Mouse (Mus musculus): ENCODE measurements around the gene Slc25a28.

The Slc25a28 gene

GRCm38 (mm10) chr19:43630466-43631251 is 44.0 kb downstream of the Slc25a28 start:
- DNase-seq: peak; percentile 67

GRCm38 (mm10) chr19:43629088-43629487 is 45.6 kb downstream of the Slc25a28 start:
- DNase-seq: no peak

GRCm38 (mm10) chr19:43627345-43627744 is 47.3 kb downstream of the Slc25a28 start:
- no peak for DNase-seq

- DNase-seq: no peak
These were observed 48.5 kb downstream of the Slc25a28 start for GRCm38 (mm10) chr19:43626160-43626559.

GRCm38 (mm10) chr19:43623913-43624312 is 50.8 kb downstream of the Slc25a28 start:
- DNase-seq: peak; percentile 21

- no peak for DNase-seq
These were observed 54.7 kb downstream of the Slc25a28 start for GRCm38 (mm10) chr19:43619916-43620479.

- no peak for DNase-seq
These were observed 56.1 kb downstream of the Slc25a28 start for GRCm38 (mm10) chr19:43618505-43619030.

- DNase-seq: no peak
These were observed 56.8 kb downstream of the Slc25a28 start for GRCm38 (mm10) chr19:43617761-43618349.

GRCm38 (mm10) chr19:43616889-43617288 is 57.8 kb downstream of the Slc25a28 start:
- DNase-seq: no peak

GRCm38 (mm10) chr19:43616415-43616861 is 58.2 kb downstream of the Slc25a28 start:
- DNase-seq: no peak

- no peak for DNase-seq
These were observed 58.9 kb downstream of the Slc25a28 start for GRCm38 (mm10) chr19:43615571-43616414.

- DNase-seq: no peak
These were observed 59.6 kb downstream of the Slc25a28 start for GRCm38 (mm10) chr19:43615074-43615445.

GRCm38 (mm10) chr19:43614341-43615073 is 60.2 kb downstream of the Slc25a28 start:
- DNase-seq: no peak
